Mouse (Mus musculus): Measurements from ENCODE around the gene Tom1. TPM values are rescaled to one million over a fixed set of nuclear protein-coding genes. Genes with fewer than 3 reads are reported as not detected.

Gene Tom1
- polyA plus RNA-seq, 1 experiment from 2014 or later = 34.3 TPM

- H3K36me3 ChIP-seq (ENCODE audit: insufficient read depth, low read length) = 0 out of 2 replicates have a peak, but pooled peaks cover 2% of the 10 kb centered on the region
- no peak overlapping the region for H3K27ac ChIP-seq (ENCODE audit: low read length)
- H3K4me3 ChIP-seq (ENCODE audit: low read depth, low read length) = no peak overlapping the region
- no peaks in the 10 kb centered on the region for H3K27me3 ChIP-seq (replicated peaks; ENCODE audit: insufficient read depth, low read length)
- ATAC-seq (no peak), DNase-seq (ENCODE audit: low spot score) (no peak)
- no peaks in the 10 kb centered on the region for H3K4me1 ChIP-seq (ENCODE audit: insufficient read depth, low read depth, low read length)
- H3K9me3 ChIP-seq (ENCODE audit: low read length) = no peaks in the 10 kb centered on the region
- WGBS = 90% methylated on average over 4 of the region's 4 CpGs
- H3K9ac ChIP-seq (replicated peaks; ENCODE audit: low read depth) = no peak overlapping the region
- H3K4me2 ChIP-seq (replicated peaks; ENCODE audit: low read depth, low read length) = no peak overlapping the region
- TF ChIP-seq CTCF (IDR thresholded peaks at IDR 0.05) (no peak), EP300 (IDR thresholded peaks at IDR 0.05) (no peak)
These were observed 19.8 kb downstream of the Tom1 start for GRCm38 (mm10) chr8:75053342-75053741.

GRCm38 (mm10) chr8:75055673-75056072 is 22.2 kb downstream of the Tom1 start:
- 89% methylated on average over 2 of the region's 2 CpGs for WGBS
- no peak for ATAC-seq

DNA sequence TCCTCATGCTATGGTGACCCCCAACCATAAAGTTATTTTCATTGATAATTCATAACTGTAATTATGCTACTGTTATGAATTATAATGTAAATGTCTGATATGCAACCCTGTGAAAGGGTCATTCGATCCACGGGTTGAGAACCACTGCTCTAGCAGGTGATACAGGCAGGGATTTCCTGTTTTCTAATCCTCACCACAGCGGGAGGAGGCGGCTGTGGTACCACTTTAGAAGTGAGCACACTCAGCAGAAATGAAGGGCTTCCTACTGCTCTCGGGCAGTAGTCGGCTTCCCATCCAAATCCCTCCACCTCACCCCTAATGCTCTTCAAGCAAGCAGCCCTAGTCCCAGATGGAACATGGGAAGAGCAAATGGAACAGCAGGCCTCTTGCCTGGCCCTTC is 26.5 kb downstream of the Tom1 start:
- TF ChIP-seq CTCF (IDR thresholded peaks at IDR 0.05) (no peak), EP300 (IDR thresholded peaks at IDR 0.05) (no peak)
- Histone ChIP-seq H3K9me3 (ENCODE audit: low read length) (no peaks in the 10 kb centered on the region), H3K9ac (replicated peaks; ENCODE audit: low read depth) (no peak overlapping the region), H3K27ac (ENCODE audit: low read length) (no peak overlapping the region), H3K36me3 (ENCODE audit: insufficient read depth, low read length) (peaks cover 20% of the 10 kb centered on the region), H3K27me3 (replicated peaks; ENCODE audit: insufficient read depth, low read length) (no peaks in the 10 kb centered on the region), H3K4me1 (ENCODE audit: insufficient read depth, low read depth, low read length) (no peaks in the 10 kb centered on the region), H3K4me3 (ENCODE audit: low read depth, low read length) (no peak overlapping the region), H3K4me2 (replicated peaks; ENCODE audit: low read depth, low read length) (no peak overlapping the region)
- no peak for DNase-seq (ENCODE audit: low spot score)
- WGBS = 71% methylated on average over 6 of the region's 6 CpGs
- ATAC-seq = no peak

More at GRCm38 (mm10) chr8:75055673-75056072, 22.2 kb downstream of the Tom1 start:
- Histone ChIP-seq H3K27me3 (replicated peaks; ENCODE audit: insufficient read depth, low read length) (no peaks in the 10 kb centered on the region), H3K4me1 (ENCODE audit: insufficient read depth, low read depth, low read length) (no peaks in the 10 kb centered on the region), H3K9me3 (ENCODE audit: low read length) (no peaks in the 10 kb centered on the region), H3K27ac (ENCODE audit: low read length) (no peak overlapping the region), H3K36me3 (ENCODE audit: insufficient read depth, low read length) (0 out of 2 replicates have a peak, but pooled peaks cover 8% of the 10 kb centered on the region), H3K4me3 (ENCODE audit: low read depth, low read length) (no peak overlapping the region), H3K9ac (replicated peaks; ENCODE audit: low read depth) (no peak overlapping the region), H3K4me2 (replicated peaks; ENCODE audit: low read depth, low read length) (no peak overlapping the region)
- DNase-seq (ENCODE audit: low spot score) = no peak
- TF ChIP-seq EP300 (IDR thresholded peaks at IDR 0.05) (no peak), CTCF (IDR thresholded peaks at IDR 0.05) (no peak)

DNA sequence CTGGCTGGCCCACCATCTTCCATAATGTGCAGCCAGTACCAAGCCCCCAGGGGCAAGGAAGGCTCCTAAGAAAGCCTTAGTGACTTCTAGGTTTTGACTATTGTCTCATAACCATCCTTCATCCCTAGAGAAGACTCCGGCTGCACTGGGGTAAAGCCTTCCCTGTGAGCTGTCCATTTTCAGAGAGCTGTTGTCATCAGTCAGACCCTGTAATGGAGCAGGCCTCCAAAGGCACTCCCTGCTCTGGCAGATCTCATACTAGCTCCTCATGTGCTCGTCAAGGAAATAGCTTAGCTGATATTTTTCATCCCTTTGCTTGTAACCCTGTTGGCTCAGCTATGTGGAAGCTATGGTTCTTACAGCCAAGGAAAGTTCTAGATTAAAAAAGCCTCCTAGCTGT is 27.3 kb downstream of the Tom1 start:
- no peaks in the 10 kb centered on the region for H3K27me3 ChIP-seq (replicated peaks; ENCODE audit: insufficient read depth, low read length)
- TF ChIP-seq EP300 (IDR thresholded peaks at IDR 0.05) (no peak), CTCF (IDR thresholded peaks at IDR 0.05) (no peak)
- no peak overlapping the region for H3K9ac ChIP-seq (replicated peaks; ENCODE audit: low read depth)
- no peaks in the 10 kb centered on the region for H3K4me1 ChIP-seq (ENCODE audit: insufficient read depth, low read depth, low read length)
- ATAC-seq = no peak
- no peak for DNase-seq (ENCODE audit: low spot score)
- H3K27ac ChIP-seq (ENCODE audit: low read length) = no peak overlapping the region
- no peaks in the 10 kb centered on the region for H3K9me3 ChIP-seq (ENCODE audit: low read length)
- 66% methylated on average over 2 of the region's 2 CpGs for WGBS
- no peak overlapping the region for H3K4me3 ChIP-seq (ENCODE audit: low read depth, low read length)
- no peak overlapping the region for H3K4me2 ChIP-seq (replicated peaks; ENCODE audit: low read depth, low read length)
- H3K36me3 ChIP-seq (ENCODE audit: insufficient read depth, low read length) = peaks cover 24% of the 10 kb centered on the region

DNA sequence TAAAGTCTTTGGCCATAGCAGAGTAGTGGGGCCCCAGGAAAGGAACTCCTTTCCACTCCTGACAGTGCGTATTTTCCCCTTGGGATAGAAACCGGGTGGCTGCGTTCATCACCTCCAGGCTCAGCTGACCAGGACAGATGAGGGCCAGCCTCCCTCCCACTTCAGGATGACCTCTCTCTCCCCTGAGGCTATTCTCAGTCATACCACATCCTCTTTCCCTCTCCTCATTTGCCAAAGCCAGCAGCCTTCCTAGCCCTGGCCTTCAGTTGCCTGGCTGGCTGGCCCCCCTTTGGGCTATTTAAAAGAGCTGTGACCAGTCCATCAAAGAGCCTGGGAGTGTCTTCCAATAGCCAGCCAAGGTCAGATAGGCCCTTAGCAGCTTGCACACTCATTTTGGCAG is 29.8 kb downstream of the Tom1 start:
- Histone ChIP-seq H3K4me2 (replicated peaks; ENCODE audit: low read depth, low read length) (no peak overlapping the region), H3K4me3 (ENCODE audit: low read depth, low read length) (no peak overlapping the region), H3K4me1 (ENCODE audit: insufficient read depth, low read depth, low read length) (no peaks in the 10 kb centered on the region), H3K9ac (replicated peaks; ENCODE audit: low read depth) (no peak overlapping the region), H3K27me3 (replicated peaks; ENCODE audit: insufficient read depth, low read length) (no peaks in the 10 kb centered on the region), H3K36me3 (ENCODE audit: insufficient read depth, low read length) (peaks cover 23% of the 10 kb centered on the region), H3K27ac (ENCODE audit: low read length) (no peak overlapping the region), H3K9me3 (ENCODE audit: low read length) (no peaks in the 10 kb centered on the region)
- DNase-seq (ENCODE audit: low spot score) (no peak), ATAC-seq (no peak)
- 84% methylated on average over 3 of the region's 3 CpGs for WGBS
- TF ChIP-seq EP300 (IDR thresholded peaks at IDR 0.05) (no peak), CTCF (IDR thresholded peaks at IDR 0.05) (no peak)

DNA sequence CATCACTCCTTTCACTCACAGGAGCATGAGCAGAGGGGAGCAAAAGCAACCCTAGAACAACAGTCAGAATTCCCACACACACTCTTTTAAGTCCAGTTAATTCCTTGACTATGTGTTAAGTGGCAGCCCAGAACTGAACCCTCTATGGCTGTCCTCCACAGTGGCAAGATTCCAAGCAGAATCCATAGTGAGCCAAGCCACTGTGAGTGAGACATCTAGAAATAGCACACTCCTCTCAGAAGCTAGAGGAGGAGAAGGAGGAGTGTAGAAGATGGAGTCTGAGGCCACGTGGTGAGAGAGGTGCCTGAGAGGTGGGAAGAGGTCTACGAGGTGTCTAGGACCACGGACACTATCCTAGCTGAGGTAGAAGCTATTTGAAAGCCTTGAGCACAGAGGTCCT is 31.3 kb downstream of the Tom1 start:
- Histone ChIP-seq H3K4me2 (replicated peaks; ENCODE audit: low read depth, low read length) (no peak overlapping the region), H3K9ac (replicated peaks; ENCODE audit: low read depth) (no peak overlapping the region), H3K9me3 (ENCODE audit: low read length) (no peaks in the 10 kb centered on the region), H3K27me3 (replicated peaks; ENCODE audit: insufficient read depth, low read length) (no peaks in the 10 kb centered on the region), H3K4me3 (ENCODE audit: low read depth, low read length) (no peak overlapping the region), H3K36me3 (ENCODE audit: insufficient read depth, low read length) (peaks cover 16% of the 10 kb centered on the region), H3K27ac (ENCODE audit: low read length) (no peak overlapping the region), H3K4me1 (ENCODE audit: insufficient read depth, low read depth, low read length) (no peaks in the 10 kb centered on the region)
- DNase-seq (ENCODE audit: low spot score) (no peak), ATAC-seq (no peak)
- no peak for TF ChIP-seq CTCF (IDR thresholded peaks at IDR 0.05)
- no peak for TF ChIP-seq EP300 (IDR thresholded peaks at IDR 0.05)
- whole genome bisulfite sequencing = 88% methylated on average over 3 of the region's 3 CpGs

DNA sequence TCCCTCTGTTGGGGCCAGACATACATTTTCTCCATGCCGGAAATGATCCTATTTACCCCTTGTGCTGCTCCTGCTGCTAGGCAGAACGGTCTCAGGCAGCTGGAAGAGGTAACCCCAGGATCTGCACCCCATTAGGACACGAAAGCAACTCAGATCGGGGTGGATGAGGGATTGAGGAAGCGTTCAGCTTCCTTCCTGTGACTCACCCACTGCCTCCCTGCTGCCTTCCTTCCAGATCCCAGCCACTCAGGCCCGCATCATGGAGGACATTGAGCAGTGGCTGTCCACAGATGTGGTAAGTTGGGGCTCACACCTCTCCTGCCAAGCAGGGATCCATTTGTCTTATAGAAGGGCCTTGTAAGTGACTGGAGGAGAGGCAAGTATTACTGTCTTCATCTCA is 33.8 kb downstream of the Tom1 start:
- ATAC-seq (no peak), DNase-seq (ENCODE audit: low spot score) (no peak)
- no peak overlapping the region for H3K27ac ChIP-seq (ENCODE audit: low read length)
- H3K4me1 ChIP-seq (ENCODE audit: insufficient read depth, low read depth, low read length) = no peaks in the 10 kb centered on the region
- no peak overlapping the region for H3K9ac ChIP-seq (replicated peaks; ENCODE audit: low read depth)
- peaks cover 13% of the 10 kb centered on the region; the same call in 1 of the 2 replicates for H3K36me3 ChIP-seq (ENCODE audit: insufficient read depth, low read length)
- H3K27me3 ChIP-seq (replicated peaks; ENCODE audit: insufficient read depth, low read length) = no peaks in the 10 kb centered on the region
- H3K4me2 ChIP-seq (replicated peaks; ENCODE audit: low read depth, low read length) = no peak overlapping the region
- no peak overlapping the region for H3K4me3 ChIP-seq (ENCODE audit: low read depth, low read length)
- TF ChIP-seq CTCF (IDR thresholded peaks at IDR 0.05) (no peak), EP300 (IDR thresholded peaks at IDR 0.05) (no peak)
- no peaks in the 10 kb centered on the region for H3K9me3 ChIP-seq (ENCODE audit: low read length)
- 58% methylated on average over 6 of the region's 6 CpGs for WGBS
